Mouse (Mus musculus) stomach, postnatal 0 days (tissue): ENCODE data around the gene Cfap57.

Experiments used
- CTCF ChIP-seq: IDR thresholded peaks from 2 replicates; pipeline ENCODE4 v1.5.1; 2016; ENCODE audit warnings: antibody characterized with exemption, low read depth, mild to moderate bottlenecking, moderate library complexity
- EP300 ChIP-seq: optimal IDR thresholded peaks from 2 replicates; pipeline ENCODE3; 2016; ENCODE audit warnings: antibody characterized with exemption

GRCm38 (mm10) chr4:118527720-118528119 lies 92.9 kb downstream of the Cfap57 start:
- no peak for TF ChIP-seq CTCF
- no peak for TF ChIP-seq EP300
